Mouse (Mus musculus): ENCODE data around the gene Zfp995. TPM values are rescaled to one million over a fixed set of nuclear protein-coding genes. Genes with fewer than 3 reads are reported as not detected.
A peak's percentile ranks its signal among the peaks of the same experiment; 100 is the strongest.
"Not testable (repeated sequence)": the region's sequence is repeated elsewhere in the genome, so short reads cannot be mapped to it uniquely, and the experiment has no call there.

The Zfp995 gene
- 0.80 and 1.2 TPM in 2 replicates for polyA plus RNA-seq (2012; rRNA removed)

DNA sequence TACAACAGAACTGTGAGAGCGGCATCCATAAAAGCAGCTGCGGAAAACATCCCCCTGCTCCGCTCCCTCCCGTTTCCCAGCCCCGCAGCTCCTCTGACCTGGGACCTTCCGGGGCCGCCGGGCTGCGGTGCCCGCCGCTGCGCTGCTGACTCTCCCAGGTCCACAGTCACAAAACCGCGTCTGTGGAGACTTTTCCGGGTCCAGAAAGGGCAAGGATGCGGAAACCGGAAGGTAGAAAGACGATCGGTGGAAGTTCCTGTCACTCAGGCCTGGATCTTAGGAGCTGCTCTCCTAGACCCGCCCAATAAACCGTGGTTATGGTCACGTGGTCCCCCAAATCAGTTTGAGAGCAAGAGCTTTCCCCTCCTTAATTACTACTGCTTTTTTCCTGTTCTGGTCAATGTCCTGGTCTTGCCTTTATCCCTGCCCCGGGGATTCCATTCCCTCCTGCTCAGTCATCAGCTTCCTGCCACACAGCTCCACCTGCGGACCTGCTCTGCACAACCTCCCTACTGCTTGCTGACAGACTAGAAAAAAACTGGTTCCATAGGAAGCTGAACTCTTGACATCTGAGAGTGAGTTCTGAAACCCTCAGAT lies at the start of gene Zfp995:
Gene Zfp995, minus strand, starts transcription at position 471 of the 597 bp plus-strand sequence.
- peak; percentile 38 for DNase-seq (ENCODE audit: low read depth)

DNA sequence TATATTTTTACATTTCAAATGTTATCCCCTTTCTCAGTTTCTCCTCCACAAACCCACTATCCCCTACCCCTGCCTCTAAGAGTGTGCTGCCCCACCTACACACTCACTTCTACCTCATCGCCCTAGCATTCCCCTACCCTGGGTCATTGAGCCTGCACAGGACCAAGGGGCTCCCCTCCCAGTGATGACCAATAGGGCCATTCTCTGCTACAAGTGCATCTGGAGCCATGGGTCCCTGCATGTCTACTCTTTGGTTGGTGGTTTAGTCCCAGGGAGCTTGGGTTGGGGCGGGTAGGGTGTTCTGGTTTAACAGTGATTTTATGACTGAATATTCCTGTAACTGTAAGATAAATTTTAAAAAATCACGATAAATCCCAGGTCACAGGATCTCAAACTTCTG lies 687 bp downstream of the Zfp995 start:
- DNase-seq (ENCODE audit: low read depth), result no peak

DNA sequence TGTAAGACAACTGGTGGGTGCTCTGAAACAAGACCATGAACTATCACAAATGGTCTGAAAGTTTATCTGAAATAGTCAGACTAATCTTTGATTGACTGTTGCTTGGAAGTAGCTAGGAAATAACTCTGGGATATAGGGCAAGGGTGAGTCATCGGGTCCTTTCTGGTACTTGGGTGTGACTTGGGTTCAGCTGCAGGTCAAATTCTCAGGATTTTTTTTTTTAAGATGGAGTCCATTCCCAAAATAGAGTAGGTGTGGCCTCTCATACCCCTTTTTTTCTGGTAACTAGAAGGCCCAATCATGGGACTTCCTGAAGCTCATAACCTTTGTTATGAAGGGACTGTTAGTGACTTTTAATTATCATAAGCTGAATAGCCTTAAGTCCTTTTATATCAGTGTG lies 38.5 kb downstream of the Zfp995 start:
- DNase-seq (ENCODE audit: low read depth), result no peak

DNA sequence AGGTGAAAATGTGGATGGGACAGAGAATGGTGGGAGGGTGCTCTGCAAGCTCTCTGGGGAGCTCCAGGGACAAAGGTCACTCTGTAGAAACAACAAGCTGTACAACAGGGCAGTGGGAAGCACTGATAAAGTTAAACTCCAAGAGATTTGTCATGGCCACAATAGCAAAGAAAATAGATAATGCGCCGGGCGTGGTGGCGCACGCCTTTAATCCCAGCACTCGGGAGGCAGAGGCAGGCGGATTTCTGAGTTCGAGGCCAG lies 63.5 kb downstream of the Zfp995 start:
- DNase-seq (ENCODE audit: low read depth), result not testable (repeated sequence)

DNA sequence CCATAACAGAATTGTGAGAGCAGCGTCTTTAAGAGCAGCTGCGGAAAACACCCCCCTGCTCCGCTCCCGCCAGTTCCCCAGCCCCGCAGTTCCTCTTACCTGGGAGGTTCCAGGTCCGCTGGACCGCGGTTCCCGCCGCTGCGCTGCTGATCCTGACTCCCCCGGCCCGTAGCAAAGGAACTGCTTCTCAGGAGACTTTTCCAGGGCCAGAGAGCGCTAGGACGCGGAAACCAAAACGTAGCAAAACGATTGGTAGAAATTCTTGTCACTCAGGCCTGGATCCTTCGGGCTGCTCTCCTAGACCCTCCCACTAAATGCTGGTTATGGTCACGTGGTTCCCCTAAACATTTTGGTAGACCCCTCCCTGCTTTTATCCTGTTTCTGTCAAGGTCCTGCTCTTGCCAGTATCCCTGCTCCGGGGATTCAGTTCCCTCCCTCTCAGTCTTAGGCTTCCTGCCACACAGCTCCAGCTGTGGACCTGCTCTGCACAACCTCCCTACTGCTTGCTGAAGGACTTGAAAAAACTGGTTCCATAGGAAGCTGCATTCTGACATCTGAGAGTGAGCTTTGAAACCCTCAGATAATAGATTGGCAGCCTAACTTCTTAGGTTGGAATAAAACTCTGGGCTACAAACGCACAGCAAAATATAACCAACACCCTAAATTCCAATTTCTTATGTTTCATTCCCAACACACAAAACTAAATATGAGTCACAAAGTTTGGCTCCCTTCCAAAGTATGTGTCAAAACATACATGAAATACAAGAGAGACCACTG lies 64.0 kb downstream of the Zfp995 start, which contains the start of gene Zfp820:
Gene Zfp820, minus strand, starts transcription at position 228 of the 777 bp plus-strand sequence.
- peak; percentile 26 for DNase-seq (ENCODE audit: low read depth)

DNA sequence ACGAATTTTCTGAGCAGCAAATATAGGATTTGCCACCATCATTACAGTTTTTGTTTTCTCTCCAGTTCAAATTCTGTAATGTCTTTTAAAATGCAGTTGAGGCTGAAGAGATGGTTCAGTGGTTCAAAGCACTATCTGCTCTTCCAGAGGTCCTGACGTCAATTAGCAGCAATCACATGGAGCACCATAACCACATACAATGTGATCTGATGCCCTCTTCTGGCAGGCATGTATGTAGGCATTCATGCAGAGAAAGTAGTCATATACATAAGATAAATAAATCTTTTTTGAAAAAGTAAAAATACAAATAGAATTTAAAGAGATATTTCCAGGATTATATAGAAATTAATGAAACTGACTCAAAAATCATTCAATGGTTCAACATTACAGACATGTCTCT lies 71.2 kb downstream of the Zfp995 start:
- no peak for DNase-seq (ENCODE audit: low read depth)

Other genes with a start within 250 kb of the Zfp995 start
- 3.4 TPM in 1 of 2 replicates, not detected in the other for gene Gm10226, start 218.1 kb downstream of the Zfp995 start, polyA plus RNA-seq (2012; rRNA removed)
- 1.7 and 2.0 TPM in 2 replicates for gene Zfp760, start 202.2 kb downstream of the Zfp995 start, polyA plus RNA-seq (2012; rRNA removed)
- 1.7 and 3.0 TPM in 2 replicates for gene Zfp229, start 179.1 kb downstream of the Zfp995 start, polyA plus RNA-seq (2012; rRNA removed)
- gene Zfp820, start 64.2 kb downstream of the Zfp995 start, polyA plus RNA-seq (2012; rRNA removed), result 0.14 and 0.26 TPM in 2 replicates
- gene Zfp942, start 52.5 kb upstream of the Zfp995 start, polyA plus RNA-seq (2012; rRNA removed), result 2.5 TPM in 2 replicates
- 4.1 and 5.1 TPM in 2 replicates for gene Zfp943, start 52.6 kb upstream of the Zfp995 start, polyA plus RNA-seq (2012; rRNA removed)

All from gonadal fat pad, adult 2 months (tissue).